Mouse (Mus musculus) adrenal gland (tissue): Measurements from ENCODE around the gene Pram1.
"Not testable (repeated sequence)": the region's sequence is repeated elsewhere in the genome, so short reads cannot be mapped to it uniquely, and the experiment has no call there.

Source experiments
- intact Hi-C: fragments of 180-260 bp; cut with DNase I; formaldehyde crosslinking; loops from one replicate; pipeline ENCODE4 v1.15.1; 2025
- long read RNA-seq, 2 experiments: library from polyadenylated mRNA; unstranded; transcript quantifications; one replicate each; pipeline ENCODE4 v2.0.0; 2020; ENCODE audit warnings: borderline replicate concordance in 1 of 2; ENCODE audit not compliant: insufficient replicate concordance in 1 of 2

Pram1 gene
- long read RNA-seq, experiment 1, partial matches to known transcripts, result 0 of 1 reads
- long read RNA-seq, experiment 1, other reads (novel, unspliced or antisense), result 1 of 1 reads
- long read RNA-seq, experiment 2, result 0 reads

DNA sequence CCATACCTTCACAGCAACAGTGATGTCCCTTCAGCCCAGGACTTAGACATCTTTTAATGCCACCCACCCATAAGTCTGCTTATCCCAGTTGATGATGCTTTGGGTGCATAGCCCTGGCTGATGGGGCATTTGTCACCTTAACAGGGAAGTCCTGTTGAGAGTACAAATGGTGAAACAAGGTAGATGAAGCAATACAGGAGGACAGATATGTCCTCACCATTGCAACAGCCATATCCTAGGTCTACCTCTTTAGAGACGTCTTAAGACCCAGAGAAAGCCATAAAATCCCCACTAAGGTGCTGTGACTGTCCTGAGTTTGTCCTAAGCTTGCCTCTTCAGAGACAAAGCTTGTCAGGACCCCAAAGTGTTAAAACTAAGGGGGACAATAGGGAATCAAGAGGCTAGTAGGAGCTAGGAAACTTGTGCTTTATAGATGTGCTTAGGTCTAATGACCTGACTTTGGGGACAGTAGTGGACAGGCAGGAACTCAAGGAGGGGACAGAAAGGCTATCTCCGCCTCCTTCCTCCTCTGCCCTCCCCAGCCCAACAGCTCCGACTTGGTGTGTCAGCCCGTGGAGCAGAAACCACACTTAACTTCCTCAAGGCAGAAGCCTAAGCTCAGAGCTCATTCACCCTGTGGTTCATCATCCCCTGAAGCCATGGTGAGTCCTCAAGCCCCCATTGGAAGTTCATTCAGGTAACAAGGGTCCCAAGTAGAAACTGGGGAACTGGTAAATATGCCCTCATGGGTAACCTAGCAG is at the start of gene Pram1:
Pram1 (plus strand) TSS at position 541 of the 761 bp plus-strand sequence.
- intact Hi-C loops, result no loop called here

DNA sequence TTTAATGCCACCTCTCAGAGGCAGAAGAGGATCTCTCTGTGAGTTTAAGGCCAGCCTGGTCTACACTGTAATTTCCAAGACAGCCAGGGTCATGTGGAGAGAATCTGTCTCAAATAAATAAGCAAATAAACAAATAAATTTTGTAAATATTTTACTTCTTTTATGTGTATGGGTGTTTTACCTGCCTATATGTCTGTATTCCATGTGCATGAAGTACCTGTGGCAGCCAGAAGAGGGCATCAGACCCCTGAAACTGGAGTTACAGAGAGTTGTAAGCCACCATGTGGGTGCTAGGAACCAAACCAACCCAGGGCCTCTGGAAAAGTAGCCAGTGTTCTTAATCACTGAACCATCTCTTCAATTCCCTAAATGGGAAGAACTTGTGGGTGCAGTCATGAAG is 40.6 kb upstream of the Pram1 start:
- intact Hi-C loops, result no loop called here

- intact Hi-C loops, result no loop called here
Measured at GRCm38 (mm10) chr17:33598506-33598905, 39.4 kb upstream of the Pram1 start.

GRCm38 (mm10) chr17:33599836-33600475 is 37.9 kb upstream of the Pram1 start:
- intact Hi-C loops, result no loop called here

DNA sequence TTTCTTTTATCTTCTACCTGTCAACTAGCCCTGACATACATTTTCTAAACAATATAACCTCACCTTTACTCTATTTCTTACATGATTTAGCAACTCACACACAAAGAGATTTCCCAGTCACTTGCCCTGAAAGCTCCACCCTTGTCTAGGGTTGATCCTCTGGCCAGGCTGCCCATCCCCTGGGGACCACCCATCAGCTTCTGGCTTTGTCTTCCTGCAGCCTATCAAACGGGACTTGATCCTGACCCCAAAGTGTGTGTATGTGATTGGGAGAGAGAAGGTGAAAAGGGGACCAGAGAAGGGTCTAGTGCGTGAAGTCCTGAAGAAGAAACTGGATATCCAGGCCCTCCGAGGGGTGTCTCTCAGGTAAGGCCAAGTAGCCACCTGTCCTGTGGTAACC is 37.0 kb upstream of the Pram1 start:
- intact Hi-C loops, result no loop called here

DNA sequence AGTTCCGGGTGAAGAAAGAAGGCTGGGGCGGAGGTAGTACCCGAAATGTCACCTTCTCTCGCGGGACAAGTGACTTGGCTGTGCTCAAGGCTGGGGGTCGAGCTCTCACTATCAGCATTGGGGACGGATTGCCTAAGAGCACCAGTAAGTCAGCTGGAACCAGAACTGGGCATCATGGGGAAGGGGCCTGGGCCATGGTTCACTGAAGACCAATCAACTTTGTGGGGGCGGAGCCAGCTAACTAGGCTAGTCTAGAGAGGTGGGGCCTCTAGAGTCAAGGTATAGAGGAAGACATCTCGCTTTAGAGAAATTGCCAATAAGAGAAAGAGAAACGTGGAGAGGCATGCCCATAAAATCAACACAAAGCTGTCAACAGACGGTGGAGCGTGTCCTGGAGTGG is 35.9 kb upstream of the Pram1 start:
- intact Hi-C loops, result no loop called here

DNA sequence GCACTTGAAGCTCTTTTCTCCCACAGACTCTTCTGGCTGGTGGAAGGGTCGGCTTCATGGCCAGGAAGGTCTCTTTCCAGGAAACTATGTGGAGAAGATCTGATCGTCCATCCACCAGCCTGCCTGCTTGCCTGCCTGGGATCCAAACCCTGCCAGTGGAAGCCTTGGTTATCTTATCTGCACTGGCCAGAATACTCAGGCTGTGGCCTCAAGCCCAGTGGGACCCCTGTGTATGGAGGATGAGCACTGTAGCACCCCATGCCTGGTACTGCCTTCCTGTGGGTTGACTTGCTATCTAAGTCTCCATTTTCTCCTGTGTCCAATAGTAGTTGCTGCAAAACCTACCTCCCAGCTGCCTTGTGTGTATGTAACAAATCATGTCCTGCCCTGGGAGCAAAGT is 30.6 kb upstream of the Pram1 start:
- intact Hi-C loops, result no loop called here

- intact Hi-C loops, result no loop called here
Measured at GRCm38 (mm10) chr17:33610548-33610947, 27.3 kb upstream of the Pram1 start.

DNA sequence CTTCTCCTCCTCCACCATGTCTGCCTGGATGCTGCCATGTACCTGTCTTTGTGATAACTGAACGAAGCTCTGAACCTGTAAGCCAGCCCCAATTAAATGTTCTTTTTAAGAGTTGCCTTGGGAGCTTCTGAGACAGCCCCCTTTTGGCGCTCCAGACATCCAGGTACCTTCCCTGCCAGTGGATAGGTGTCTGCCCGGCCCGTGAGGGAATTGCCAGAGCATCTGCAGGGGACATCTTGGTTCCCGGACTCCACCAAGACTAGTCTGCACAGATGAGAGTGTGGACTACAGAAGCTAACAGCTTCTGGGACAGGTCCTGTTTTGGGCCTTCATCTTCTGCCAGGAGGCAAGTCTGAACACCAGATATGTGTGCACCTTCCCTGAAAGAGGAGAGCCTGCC is 24.1 kb upstream of the Pram1 start:
- intact Hi-C loops, result not testable (repeated sequence)

- intact Hi-C loops, result no loop called here
Measured at GRCm38 (mm10) chr17:33627281-33627680, 10.6 kb upstream of the Pram1 start.

DNA sequence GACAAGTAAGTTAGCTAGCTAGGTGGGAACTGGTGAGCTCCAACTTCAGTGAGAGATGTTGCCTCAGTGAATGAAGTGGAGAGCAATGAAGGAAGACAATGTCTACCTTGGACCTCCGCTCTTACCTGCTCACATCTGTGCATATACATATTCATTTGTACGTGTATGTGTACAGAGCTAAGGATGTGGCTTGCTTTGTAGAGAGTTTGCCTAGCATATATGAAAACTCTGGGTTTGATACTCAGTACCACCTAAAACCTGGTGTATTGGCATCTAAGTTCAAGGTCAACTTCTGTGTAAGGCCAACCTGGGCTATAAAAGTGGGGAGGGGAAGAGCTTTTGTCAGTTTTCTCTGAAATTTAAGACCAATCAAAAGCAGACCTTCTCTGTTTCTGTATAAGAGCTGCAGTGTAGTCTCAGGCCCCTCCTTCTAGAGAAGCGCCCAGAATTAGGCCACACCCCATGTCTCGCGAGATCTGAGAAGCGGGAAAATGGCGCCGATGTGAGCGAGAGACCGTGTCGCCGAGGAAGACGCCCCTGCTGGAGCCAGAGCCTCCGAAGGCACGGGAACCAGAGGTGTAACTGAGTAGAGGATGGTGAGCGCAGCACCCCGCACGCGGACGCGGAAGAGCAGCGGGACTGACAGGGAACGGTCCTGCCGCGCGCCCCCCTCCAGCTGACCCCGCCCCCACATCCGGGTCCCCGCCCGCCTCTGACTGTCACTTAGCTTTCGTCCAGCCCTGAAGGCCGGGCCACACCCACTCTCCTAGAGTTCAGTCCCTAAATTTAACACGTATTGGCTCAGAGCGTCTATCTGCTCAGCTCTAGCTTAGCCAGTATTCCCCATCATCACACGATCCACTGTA is 9.0 kb upstream of the Pram1 start, which contains the start of gene Zfp414:
Zfp414 (plus strand) TSS at position 470 of the 866 bp plus-strand sequence.
- intact Hi-C loops, result no loop called here

DNA sequence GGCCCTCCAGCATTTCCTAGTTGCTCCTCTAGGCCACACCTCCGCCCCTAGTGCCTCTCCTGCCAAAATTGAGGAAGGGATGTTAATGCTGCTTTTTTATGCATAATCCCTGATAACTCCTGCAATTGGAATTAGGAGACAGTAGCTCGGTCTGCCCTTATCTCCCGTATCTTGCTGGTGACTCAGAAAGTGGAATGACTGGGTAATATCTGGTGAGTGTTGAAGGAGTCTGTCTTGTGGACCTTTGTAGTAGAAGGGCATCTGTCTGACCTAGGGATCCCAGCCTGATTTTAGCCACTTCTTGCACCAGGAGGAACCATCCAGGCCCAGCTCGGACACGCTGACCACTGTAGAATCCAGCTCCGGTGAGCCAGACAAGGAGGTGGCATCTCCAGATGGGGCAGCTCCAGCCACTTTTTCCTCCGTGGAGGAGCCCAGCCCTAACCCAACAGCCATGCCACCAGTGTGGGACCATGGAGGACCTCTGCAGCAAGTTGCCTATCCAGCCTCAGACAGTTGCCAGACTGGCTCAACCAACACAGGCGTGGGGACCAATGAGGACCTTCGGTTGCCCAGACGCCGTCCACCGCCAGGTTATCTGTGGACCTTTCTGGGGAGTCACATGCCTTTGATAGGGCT is 8.2 kb upstream of the Pram1 start:
- intact Hi-C loops, result no loop called here

GRCm38 (mm10) chr17:33630171-33630895 is 7.5 kb upstream of the Pram1 start:
- intact Hi-C loops, result no loop called here

DNA sequence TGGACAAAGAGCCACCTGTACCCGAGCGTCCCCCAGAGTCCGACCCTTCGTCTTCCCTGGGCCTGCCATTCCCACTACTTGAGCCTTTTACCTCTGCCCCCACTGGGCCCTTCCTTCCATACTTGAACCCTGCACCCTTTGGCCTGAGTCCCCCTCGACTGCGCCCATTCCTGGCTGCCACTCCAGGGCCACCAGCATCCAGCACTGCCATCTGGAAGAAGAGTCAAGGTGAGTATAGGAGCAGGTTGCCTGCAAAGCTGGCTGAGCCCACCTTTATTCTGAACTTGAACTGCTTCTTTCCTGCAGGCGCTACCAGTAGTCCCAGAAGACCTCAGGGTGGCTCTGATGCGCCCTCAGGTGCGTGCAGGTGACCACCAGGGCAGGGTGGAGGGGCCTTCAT is 6.6 kb upstream of the Pram1 start:
- intact Hi-C loops, result no loop called here

GRCm38 (mm10) chr17:33631796-33632195 is 6.1 kb upstream of the Pram1 start:
- intact Hi-C loops, result no loop called here

DNA sequence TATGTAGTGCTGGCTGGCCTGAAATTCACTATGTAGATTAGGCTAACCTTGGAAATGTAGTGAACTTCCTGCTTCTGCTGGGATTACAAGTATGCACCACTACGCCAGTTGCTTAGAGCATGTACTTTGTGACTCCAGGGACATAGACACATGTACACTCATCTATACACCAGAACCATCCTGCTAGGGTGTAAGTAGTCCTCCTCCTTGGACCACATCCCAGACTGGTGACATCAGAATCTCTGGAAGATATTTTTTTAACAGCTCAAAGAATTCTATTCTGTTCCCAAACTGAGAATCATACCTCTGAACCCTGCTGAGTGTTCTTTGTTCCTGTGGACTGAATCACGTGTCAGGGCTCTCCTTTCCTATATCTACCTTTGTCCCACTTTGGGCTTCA is 818 bp upstream of the Pram1 start:
- intact Hi-C loops, result no loop called here

GRCm38 (mm10) chr17:33639743-33640142 is 1.9 kb downstream of the Pram1 start:
- intact Hi-C loops, result no loop called here

GRCm38 (mm10) chr17:33644068-33644467 is 6.2 kb downstream of the Pram1 start:
- intact Hi-C loops, result no loop called here

GRCm38 (mm10) chr17:33645073-33645472 is 7.2 kb downstream of the Pram1 start:
- intact Hi-C loops, result no loop called here

- intact Hi-C loops, result no loop called here
Measured at GRCm38 (mm10) chr17:33649781-33650475, 12.1 kb downstream of the Pram1 start.
